ENCODE assay signal across 20 mouse cellular contexts in the genomic region with DNA sequence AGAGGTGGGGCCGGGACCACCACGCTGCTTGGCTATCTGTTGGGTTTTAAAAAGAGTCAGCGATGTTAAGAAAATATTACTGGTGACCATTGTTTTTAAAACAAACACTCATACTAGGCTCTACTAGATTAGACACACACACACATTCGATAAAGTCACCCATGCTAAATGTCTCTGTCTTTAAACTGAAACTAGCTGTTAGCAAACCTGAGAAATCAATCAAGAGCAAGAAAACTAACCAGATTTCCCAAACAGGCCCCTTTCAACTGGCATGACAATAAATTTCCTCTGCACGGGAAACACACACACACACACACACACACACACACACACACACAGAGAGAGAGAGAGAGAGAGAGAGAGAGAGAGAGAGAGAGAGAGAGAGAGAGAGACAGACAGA. TPM values are rescaled to one million over a fixed set of nuclear protein-coding genes. Genes with fewer than 3 reads are reported as not detected.
DNase-seq lines count a peak whose midpoint lies in the region; ATAC-seq and TF ChIP-seq lines count a peak whose summit lies in the region.
"Had no signal": no experiment of that assay in that cellular context is flagged by ENCODE, and none has a peak within 500 bp of the region (broad histone marks: within the 10 kb centered on the region; RNA-seq: fewer than 3 reads in every experiment).

No protein-coding gene starts in this region.

- H3K36me3 ChIP-seq in heart, embryonic 15.5 days, result no peaks in the 10 kb centered on the region
- no peaks in the 10 kb centered on the region for H3K36me3 ChIP-seq in thymus, adult 2 months (ENCODE audit: control insufficient read depth, insufficient read depth, low read length)
- H3K36me3 ChIP-seq: G1E; neural tube, embryonic 12.5 days had no signal

- no peak overlapping the region for H3K9ac ChIP-seq in heart, embryonic 15.5 days
- H3K9ac ChIP-seq: forebrain, postnatal 0 days; hindbrain, embryonic 14.5 days; liver, embryonic 14.5 days; neural tube, embryonic 12.5 days had no signal

- no peak for ATAC-seq in heart, embryonic 15.5 days (replicated peaks; ENCODE audit: insufficient number of reproducible peaks, insufficient read depth, low FRiP score, low read depth)
- ATAC-seq: lung, postnatal 0 days had no signal

- H3K4me1 ChIP-seq in heart, embryonic 15.5 days (replicated peaks), result peaks cover 34% of the 10 kb centered on the region
- H3K4me1 ChIP-seq in thymus, adult 2 months (replicated peaks; ENCODE audit: control insufficient read depth, insufficient read depth, low read length), result peaks cover 29% of the 10 kb centered on the region
- H3K4me1 ChIP-seq: neural tube, embryonic 12.5 days had no signal

- WGBS in heart, embryonic 15.5 days, result 53% methylated on average over 5 of the region's 5 CpGs
- 68% methylated on average over 5 of the region's 5 CpGs for WGBS in thymus, adult 2 months

- no peak overlapping the region for H3K4me3 ChIP-seq in heart, embryonic 15.5 days
- no peak overlapping the region for H3K4me3 ChIP-seq in thymus, adult 2 months (ENCODE audit: control insufficient read depth, insufficient read depth, low read length)
- H3K4me3 ChIP-seq: megakaryocyte, embryonic 14.5 days; neural tube, embryonic 12.5 days had no signal

- no peak for TF ChIP-seq CTCF in thymus, adult 2 months (IDR thresholded peaks at IDR 0.05; ENCODE audit: borderline replicate concordance, control insufficient read depth, extremely low read depth, insufficient read depth, low read length, poor library complexity)

- intact Hi-C loops in heart, postnatal 25 days (cut with DNase I), result no loop called here

- H3K27ac ChIP-seq in heart, embryonic 15.5 days, result peak overlapping the region; percentile 37; the same call in 1 of the 2 replicates
- peak overlapping the region; percentile 35; the same call in 1 of the 2 replicates for H3K27ac ChIP-seq in thymus, adult 2 months (ENCODE audit: control insufficient read depth, insufficient read depth, low read length)
- H3K27ac ChIP-seq: hindbrain, embryonic 14.5 days; liver, embryonic 14.5 days; neural tube, embryonic 12.5 days had no signal

- H3K27me3 ChIP-seq in heart, embryonic 15.5 days, result no peaks in the 10 kb centered on the region
- H3K27me3 ChIP-seq in thymus, adult 2 months (ENCODE audit: control insufficient read depth, insufficient read depth, low read length), result no peaks in the 10 kb centered on the region
- H3K27me3 ChIP-seq: neural tube, embryonic 12.5 days had no signal

- no peaks in the 10 kb centered on the region for H3K9me3 ChIP-seq in heart, embryonic 15.5 days (replicated peaks)
- H3K9me3 ChIP-seq: G1E; megakaryocyte, embryonic 14.5 days; neural tube, embryonic 12.5 days had no signal

- TF ChIP-seq POLR2A in thymus, adult 2 months (IDR thresholded peaks at IDR 0.05; ENCODE audit: control insufficient read depth, extremely low read depth, insufficient read depth, low read length, poor library complexity), result no peak

- H3K4me2 ChIP-seq in heart, embryonic 15.5 days, result no peak overlapping the region
- H3K4me2 ChIP-seq: hindbrain, embryonic 14.5 days; neural tube, embryonic 12.5 days had no signal

- DNase-seq in heart, postnatal 25 days (ENCODE audit: low spot score), result no peak
- no peak for DNase-seq in thymus, adult 2 months
- no peak for DNase-seq in thymus, postnatal 10 days (ENCODE audit: low spot score in 2 of 2)
- peak; percentile 56 for DNase-seq in induced T-regulatory cell, adult 2 months (ENCODE audit: low read depth)
- no peak for DNase-seq in embryo, embryonic 11 days
- DNase-seq in right cerebral cortex, postnatal 25 days, result no peak
- DNase-seq: cerebellum, adult 8-10 months; heart, adult 11 months; kidney, adult 18-20 months; left cerebral cortex, postnatal 4 days; right cerebral cortex, postnatal 14 days; thymus, postnatal 36 days had no signal

RNA-seq across cellular contexts. Expression of gene Lbh, which starts 47.6 kb away (rescaled TPM):
- polyA plus RNA-seq in heart, embryonic 15.5 days (2015; fragmentation: Nextera tagmentation; extraction: Ambion mirVana), result 23.2 and 29.0 TPM in 2 replicates
- total RNA-seq in heart, postnatal 25 days (2021), result 100 to 1,000 TPM; 390 to 430 TPM
- 197 and 216 TPM in 2 replicates for polyA plus RNA-seq in thymus, adult 2 months (2012; rRNA removed)
